Mouse (Mus musculus) brain, adult 2 months (tissue): Measurements from ENCODE around the gene E430018J23Rik.
"Not testable (repeated sequence)": the region's sequence is repeated elsewhere in the genome, so short reads cannot be mapped to it uniquely, and the experiment has no call there.

ENCODE experiments used
- DNase-seq: peaks from one replicate; pipeline ENCODE4 v3.0.0; 2011; ENCODE audit warnings: low read depth, low spot score

Gene E430018J23Rik

DNA sequence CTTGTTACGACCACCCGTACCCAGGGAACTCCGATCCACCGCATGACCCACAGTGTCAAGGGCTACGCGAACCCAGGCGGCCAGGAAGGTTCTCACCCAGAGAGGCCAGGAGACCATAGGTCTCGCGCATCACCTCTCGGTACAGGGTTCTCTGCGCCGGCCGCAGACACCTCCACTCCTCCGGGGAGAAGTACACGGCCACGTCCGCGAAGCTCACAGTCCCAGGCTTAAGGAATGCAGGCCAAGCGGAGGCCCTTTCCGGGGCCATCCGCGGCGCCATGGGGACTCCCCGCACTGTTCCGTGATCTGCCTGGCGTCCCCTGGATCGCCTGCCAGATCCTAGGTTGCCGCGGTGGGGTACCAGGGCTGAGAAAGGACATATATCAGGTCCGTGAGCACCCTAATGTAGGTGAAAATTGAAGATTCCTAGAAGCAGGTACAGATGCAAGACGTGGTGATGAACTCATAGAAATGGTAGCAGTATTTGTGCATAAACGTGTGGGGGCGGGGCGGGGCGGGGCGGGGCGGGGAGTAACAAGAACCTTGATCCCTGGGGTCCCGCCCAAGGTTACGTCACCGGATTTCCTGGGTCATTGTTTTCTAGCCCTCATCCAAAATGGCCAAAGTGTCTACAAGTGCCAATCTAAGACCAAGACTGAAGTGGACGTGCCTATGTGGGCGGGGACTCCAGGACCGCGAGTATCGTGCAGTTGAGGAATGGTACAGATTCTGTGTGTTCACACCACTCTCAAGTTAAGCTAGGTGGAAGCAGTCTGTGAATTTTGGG is at the start of gene E430018J23Rik:
E430018J23Rik (minus strand) TSS at position 473 of the 787 bp plus-strand sequence.
- peak; percentile 100 for DNase-seq

DNA sequence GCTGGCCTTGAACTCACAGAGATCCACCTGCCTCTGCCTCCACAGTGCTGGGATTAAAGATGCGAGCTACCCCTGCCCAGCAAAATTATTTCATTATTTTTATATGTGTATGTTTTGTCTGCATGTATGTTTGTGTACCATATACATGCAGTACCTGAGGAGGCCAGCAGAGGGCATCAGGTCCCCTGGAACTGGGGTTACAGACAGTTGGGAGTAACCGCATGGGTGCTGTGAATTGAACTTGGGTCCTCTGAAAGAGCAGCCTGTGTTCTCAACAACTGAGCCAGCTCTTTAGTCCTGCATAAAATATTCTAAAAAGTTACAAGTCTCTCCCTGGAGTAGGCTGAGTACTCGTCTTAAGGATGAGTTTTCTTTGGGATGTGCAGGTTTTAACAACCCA is 44.3 kb upstream of the E430018J23Rik start:
- DNase-seq = no peak

DNA sequence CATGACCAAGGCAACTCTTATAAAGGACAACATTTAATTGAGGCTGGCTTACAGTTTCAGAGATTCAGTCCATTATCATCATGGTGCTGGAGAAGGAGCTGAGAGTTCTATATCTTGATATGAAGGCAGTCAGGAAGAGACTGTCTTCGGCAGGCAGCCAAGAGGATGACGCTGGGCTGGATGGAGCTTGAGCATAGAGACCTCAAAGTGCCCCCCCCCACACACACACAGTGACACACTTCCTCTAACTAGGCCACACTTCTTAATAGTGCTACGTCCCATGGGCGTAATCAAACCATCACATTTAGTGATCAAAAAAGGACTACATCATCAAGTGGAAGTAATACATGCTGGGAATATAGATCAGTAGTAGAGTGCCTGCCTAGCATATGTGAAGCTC is 41.8 kb upstream of the E430018J23Rik start:
- no peak for DNase-seq

DNA sequence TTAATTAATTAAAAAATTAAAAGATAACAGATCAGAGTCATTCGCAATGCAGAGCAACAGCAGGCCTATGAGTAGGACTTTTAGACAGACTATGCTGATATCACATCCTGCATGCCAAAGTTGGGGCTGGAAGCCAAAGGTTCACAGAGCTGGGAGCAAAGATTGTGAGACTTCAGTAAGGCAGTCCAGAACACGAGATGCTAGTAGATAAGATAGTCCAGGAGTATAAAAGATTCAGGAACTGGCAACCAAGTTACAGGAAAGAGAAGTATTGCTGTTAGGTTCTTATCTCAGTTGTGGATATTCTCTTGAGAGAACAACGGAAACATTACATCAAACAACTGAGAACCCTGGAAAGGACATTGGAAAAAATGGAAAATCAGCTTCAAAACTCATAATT is 32.9 kb upstream of the E430018J23Rik start:
- DNase-seq = no peak

DNA sequence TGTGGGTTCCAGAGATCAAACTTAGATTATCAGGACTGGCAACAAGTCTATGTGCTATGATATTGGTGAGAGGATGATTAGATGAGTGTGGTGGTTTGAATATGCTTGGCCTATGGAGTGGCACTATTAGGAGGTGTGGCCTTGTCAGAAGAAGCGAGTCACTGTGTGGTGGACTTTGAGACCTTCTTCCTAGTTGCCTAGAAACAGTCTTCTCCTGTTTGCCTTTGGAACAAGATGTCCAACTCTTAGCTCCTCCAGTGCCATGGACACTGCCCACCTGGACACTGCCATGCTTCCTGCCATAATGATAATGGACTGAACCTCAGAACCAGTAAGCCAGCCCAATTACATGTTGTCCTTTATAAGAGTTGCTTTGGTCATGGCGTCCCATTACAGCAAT is 32.5 kb upstream of the E430018J23Rik start:
- no peak for DNase-seq

DNA sequence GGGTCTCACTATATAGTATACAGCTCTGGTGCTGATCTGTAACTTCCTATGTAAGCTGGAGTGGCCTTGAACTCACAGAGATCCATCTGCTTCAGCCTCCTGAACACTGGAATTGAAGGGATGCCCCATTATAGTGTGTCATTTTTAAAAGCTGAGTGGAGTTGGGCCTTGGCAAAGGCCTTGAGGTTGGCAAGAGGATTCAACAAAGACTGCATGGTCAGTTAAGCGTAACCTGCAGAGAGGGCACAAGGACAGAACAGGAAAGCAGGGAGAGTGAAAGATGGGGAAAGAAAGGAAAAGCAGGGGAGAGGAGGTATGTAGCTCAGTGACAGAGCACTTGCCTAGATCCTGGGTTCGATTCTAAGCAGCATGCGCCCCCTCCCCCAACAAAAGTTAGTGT is 31.9 kb upstream of the E430018J23Rik start:
- no peak for DNase-seq

DNA sequence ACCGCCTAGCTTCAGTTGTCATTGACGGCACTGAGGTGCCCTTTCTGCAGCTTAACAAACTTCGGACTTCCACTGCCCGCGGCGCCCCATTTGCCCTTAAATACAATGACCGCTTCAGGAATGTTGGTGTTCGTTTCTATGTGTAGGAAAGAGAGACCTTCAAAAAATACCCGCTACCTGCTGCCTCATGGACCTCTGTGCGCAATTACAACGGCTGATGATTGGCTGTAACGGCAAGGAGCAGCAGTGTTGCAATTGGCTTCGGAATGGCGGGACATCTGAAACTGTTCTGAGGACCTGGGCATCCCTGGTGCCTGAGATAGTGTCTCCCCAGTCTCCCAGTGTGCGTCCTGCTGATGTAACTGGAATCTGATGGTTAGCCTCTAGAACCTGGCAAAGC is 28.8 kb upstream of the E430018J23Rik start:
- DNase-seq = peak; percentile 85

DNA sequence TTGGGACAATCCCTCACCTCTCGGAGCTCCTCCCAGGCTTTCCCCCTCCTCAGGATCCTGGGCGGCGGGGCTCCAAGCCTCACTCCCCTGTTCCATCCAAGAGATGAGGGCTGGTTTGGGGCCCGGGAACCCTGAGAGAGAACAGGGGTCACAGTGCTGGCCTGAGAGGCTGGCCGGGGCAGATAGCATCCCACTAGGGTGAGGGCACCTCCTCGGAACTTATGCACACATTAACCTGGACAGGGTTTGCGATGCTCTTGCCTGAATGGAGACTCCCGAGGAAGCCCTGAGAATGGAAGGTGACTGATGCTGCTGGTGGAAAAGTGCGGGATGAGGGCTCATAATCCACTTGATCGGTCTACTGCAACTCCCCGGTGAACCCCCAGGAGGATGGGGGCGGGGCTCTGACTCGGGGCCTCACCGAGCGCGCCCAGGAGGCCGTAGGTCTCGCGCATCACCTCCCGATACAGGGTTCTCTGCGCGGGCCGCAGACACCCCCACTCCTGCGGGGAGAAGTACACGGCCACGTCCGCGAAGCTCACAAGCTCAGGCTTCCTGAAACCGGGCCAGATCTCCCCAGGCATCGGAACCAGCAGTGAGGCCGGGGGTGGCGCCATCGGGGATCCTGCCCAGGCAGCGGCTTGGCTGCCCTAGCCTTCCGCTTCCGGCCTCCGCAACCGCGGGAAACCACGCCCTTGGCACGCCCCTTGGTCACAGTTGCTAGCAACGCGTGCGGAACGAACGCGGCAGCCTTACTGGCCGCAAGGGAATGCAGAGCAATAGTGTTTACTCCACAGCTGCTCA is 28.2 kb upstream of the E430018J23Rik start, which contains the start of gene Zfp688:
Zfp688 (minus strand) TSS at position 681 of the 804 bp plus-strand sequence.
- peak; percentile 95 for DNase-seq

DNA sequence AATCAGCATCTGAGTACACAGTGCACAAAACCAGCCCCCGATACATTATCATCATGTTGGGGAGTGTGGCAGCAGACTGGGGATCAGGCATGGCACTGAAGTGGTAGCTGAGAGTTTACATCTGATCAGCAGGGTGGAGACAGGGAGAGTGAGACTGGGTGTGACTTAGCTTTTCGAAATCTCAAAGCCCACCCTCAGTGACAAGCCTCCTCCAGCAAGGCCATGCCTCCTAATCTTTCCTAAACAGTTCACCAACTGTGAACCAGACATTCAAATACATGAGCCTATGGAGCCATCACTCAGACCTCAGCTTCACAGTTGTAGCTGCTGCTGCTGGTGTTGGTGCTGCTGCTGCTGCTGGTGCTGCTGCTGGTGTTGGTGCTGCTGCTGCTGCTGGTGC is 18.0 kb upstream of the E430018J23Rik start:
- no peak for DNase-seq

DNA sequence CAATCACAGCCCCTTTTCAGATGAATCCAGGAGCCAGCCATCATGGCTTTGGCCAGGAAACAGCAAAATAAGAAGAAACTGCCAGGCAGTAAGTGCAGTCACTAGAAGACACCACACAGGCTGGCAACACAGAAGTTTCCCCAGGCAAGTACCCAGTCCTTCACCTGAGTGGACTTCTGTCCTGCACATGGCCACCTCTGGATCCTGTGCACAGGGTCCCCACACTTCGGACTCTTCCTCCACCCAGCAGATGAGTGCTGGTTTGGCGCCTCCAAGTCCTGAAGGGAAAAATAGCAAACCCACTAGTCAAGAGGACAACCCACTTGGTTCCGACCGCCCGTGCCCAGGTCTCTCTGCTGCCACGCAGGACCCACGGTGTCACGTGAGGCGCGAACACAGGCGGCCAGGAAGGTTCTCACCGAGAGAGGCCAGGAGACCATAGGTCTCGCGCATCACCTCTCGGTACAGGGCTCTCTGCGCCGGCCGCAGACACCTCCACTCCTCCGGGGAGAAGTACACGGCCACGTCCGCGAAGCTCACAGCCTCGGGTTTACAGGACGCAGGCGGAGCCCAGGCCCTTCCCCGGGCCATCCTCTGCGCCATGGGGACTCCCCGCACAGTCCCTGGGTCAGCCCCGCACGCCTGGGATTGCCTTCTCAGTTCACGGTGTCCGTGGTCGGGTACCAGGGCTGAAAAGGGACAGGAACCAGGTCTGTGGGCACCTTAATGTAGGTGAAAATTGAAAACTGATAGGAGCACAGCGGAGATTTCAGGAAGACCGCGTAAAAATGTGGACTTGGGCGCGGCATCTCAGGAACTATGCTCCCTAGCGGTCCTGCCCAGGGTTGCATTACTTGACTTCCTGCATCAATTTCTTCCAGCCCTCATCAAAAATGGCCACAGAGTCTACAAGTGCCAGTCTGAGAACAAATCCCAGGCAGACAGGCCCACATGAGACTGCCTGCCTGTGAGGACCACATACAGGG is 12.9 kb upstream of the E430018J23Rik start, which contains the start of gene Zfp764:
Zfp764 (minus strand) TSS at position 821 of the 986 bp plus-strand sequence.
- DNase-seq = peak; percentile 96

DNA sequence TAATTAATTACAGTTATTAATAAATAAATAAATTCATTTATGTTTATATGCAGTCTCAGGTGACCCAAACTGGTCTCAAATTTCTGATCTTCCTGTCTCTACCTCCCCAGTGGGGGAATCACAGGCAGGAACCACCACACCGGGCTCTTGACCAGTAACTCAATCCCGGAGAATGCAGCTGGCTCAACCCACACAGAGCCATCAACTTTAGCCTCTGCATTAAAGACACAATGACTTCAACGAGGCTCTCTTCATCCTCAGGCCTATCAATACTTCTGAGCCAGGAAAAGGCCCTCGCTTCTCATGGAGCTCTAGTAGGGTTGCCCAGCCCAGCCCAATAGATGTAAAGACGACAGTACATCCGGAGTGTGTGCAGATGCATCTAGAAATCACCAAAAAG is 10.7 kb upstream of the E430018J23Rik start:
- DNase-seq = not testable (repeated sequence)

DNA sequence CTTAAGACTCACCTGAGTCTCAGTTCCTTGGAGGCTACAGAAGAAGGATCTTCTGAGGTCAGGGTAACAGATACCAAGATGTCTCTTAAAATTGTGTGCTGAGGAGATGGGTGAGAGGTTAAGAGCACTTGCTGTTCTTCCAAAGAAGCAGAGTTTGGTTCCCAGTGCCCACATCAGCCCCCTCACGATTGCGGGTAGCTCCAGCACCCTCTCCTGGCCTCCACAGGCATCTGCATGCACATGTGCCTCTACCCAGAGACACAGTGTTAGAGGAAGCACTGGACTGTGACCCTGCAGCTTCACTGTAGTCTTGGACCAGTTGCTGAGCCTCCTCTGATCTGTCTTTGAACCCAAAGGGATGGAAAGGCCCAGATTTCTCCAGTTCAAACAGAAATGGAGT is 9.6 kb upstream of the E430018J23Rik start:
- DNase-seq = no peak

DNA sequence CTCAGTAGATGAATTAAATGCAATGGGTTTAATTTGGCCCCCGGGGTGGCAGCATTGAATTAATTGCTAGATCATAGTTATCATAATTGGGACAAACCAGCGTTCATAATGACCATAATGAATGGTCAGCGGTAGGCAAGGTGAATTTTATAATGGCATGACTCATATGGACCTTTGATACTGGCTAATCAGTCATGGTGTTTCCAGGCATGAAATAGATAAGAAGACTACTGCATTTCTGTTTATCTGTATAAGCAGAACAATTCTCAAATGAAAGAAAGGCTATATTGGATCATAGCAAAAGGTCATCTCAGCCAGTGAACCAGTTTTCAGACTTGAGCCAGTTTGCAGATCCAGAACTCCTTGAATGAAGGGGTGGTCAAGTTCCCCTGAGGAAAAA is 6.9 kb upstream of the E430018J23Rik start:
- no peak for DNase-seq

DNA sequence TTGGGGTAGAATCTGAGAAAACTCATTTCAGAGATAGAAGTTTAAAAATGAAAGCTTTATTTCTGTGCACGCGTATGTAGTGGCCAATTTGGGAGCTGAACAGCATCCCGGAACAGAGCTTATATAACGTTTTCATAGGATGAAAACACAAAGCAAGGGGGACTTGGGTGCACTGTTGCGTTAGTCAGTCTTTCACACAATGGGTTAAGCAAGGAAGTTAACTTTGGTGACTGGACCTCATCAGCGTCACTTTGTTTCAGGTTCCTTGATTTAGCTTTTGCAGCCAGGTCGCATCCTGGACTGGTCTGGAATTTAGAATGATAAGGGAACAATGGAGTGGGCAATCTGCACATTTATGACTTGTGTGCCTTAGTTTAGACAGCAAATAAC is 510 bp upstream of the E430018J23Rik start:
- no peak for DNase-seq

DNA sequence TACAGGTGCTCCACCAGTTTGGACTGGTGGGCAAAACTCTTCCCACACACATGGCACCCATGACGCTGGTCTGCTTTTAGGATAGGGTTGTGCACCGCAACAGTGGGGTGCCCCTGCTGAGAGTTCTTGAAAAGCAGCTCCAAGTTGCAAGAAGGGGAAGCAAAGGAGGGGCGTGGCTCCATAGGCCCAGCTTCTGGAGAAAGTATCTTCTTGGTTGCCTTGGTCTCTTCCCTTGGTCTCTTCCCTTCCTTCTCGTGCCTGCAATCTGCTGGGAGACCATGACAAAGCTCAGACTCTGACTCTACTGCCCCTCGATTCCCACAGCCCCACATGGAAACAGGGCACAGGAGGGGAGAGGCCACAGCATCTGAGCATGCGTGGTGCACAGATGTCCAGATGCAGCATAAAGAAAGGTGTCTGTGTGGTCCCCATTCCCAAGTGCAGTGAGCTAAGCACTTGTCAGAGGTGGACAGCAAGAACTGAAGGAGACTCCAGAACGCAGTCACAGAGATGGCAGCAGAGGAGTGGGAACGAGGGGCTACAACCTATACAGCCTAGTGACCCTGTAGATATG is 1.1 kb downstream of the E430018J23Rik start:
- DNase-seq = no peak

DNA sequence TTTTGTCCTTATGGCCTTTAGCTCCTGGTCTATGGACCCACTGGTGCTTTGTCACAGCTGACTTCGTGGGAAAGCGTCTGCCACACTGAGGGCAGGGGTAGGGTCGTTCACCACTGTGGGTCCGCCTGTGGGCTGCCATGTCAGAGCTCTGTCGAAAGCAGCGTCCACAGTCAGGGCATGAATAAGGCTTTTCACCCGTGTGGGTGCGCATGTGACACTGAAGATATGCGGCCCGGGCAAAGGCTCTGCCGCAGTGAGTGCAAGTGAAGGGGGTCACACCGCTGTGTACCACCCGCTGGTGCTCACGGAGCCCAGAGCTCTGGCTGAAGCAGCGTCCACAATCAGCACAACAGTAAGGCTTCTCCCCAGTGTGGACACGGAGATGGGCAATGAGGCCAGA is 1.9 kb downstream of the E430018J23Rik start:
- no peak for DNase-seq

DNA sequence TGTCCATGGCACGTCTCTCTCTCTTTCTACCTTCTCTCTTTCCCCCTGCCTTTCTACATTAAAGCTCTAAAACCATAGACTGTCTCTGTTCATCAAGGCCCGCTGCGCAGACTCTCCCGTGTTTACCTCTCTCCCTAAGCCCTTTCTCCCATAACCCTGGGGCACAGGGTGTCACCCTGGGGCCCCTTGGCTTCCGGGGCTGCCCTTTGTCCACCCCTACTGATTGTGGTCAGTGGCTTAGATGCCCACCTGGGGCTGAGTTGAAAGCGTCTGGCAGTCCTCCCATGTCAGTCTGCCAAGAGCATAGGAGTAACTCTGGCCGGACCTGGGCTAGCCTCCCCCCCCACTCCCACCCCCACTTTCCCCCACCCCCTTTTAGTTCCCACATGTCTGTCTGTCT is 3.1 kb downstream of the E430018J23Rik start:
- DNase-seq = no peak

DNA sequence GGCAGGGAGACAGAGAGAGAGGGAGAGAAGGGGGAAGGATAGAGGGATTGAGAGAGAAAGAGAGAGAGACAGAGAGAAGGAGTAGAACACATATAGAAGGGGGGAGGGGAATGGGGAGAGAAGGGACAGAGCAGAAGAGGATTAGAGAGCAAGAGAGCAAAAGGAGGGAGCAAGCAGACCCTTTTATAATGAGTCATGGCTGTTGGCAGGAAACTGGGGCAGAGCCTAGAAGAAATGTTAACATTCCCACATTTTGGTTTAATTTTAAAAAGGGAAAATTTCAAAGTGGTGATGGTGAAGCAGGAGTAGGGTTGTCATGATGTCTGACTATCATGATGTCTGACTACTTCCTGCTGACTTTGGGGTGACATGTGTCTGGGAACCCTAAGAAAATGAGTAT is 5.2 kb downstream of the E430018J23Rik start:
- not testable (repeated sequence) for DNase-seq

DNA sequence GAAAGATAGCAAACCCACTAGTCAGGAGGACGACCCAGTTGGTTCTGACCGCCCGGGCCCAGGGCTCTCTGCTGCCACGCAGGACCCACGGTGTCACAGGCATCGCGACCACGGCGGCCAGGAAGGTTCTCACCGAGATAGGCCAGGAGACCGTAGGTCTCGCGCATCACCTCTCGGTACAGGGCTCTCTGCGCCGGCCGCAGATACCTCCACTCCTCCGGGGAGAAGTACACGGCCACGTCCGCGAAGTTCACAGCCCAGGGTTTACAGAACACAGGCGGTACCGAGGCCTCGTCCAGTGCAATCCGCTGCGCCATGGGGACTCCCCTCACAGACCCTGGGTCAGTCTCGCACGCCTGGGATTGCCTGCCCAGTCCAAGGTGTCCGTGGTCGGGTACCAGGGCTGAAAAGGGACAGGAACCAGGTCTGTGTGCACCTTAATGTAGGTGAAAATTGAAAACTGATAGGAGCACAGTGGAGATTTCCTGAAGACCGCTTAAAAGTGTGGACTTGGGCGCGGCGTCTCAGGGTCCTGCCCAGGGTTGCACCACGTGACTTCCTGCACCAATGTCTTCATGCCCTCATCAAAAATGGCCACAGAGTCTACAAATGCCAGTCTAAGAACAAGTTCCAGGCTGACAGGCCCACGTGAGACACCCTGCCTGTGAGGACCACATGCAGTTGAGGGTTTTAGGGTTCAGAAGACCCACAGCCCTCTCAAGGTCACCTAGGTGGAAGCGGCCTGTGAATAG is 6.6 kb downstream of the E430018J23Rik start, which contains the start of gene 9130019O22Rik:
9130019O22Rik (minus strand) TSS at position 526 of the 752 bp plus-strand sequence.
- DNase-seq = peak; percentile 97

DNA sequence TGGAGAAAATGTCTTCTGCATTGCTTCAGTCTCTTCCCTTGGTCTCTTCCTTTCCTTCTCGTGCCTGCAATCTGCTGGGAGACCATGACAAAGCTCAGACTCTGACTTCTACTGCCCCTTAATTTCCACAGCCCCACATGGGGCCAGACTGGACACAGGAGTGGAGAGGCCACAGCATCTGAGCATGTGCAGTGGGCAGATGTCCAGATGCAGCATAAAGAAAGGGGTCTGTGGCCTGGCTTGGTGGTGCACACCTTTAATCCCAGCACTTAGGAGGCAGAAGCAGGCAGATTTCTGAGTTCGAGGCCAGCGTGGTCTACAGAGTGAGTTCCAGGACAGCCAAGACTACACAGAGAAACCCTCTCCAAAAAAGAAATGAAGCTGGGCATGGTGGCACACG is 7.9 kb downstream of the E430018J23Rik start:
- DNase-seq = not testable (repeated sequence)
